Mouse (Mus musculus) liver, postnatal 0 days (tissue): ENCODE results near the gene Cox10. TPM values are rescaled to one million over a fixed set of nuclear protein-coding genes. Genes with fewer than 3 reads are reported as not detected.
A peak's percentile ranks its signal among the peaks of the same experiment; 100 is the strongest.

Source experiments
- ATAC-seq: fragments of 200-750 bp; cut with Nextera tagmentation; 2 replicates; pipeline ENCODE4 v1.8.0; 2017; ENCODE audit warnings: mild to moderate bottlenecking, moderate library complexity
- DNase-seq: peaks from one replicate; pipeline ENCODE4 v3.0.0-alpha.2; 2016
- H3K27ac ChIP-seq: fragments of 300-500 bp; sonication (generic); 2 replicates; pipeline ENCODE4 v1.5.1; 2014; ENCODE audit warnings: antibody characterized with exemption, moderate library complexity, mild to moderate bottlenecking, low read depth
- H3K27me3 ChIP-seq: fragments of 300-500 bp; sonication (generic); 2 replicates; pipeline ENCODE4 v1.6.1; 2014; ENCODE audit warnings: low read length, control low read depth, mixed read lengths; ENCODE audit not compliant: insufficient read depth
- H3K36me3 ChIP-seq: fragments of 300-500 bp; sonication (generic); replicated peaks from 2 replicates; pipeline ENCODE4 v1.6.1; 2014; ENCODE audit warnings: mild to moderate bottlenecking, control low read depth, low read length, moderate library complexity, mixed read lengths; ENCODE audit not compliant: insufficient read depth
- H3K4me1 ChIP-seq: fragments of 300-500 bp; sonication (generic); 2 replicates; pipeline ENCODE4 v1.6.1; 2014; ENCODE audit warnings: antibody characterized with exemption, mild to moderate bottlenecking, control low read depth; ENCODE audit not compliant: insufficient read depth
- H3K4me2 ChIP-seq: fragments of 300-500 bp; sonication (generic); 2 replicates; pipeline ENCODE4 v1.6.1; 2014; ENCODE audit warnings: low read depth, mild to moderate bottlenecking, low read length, moderate library complexity, mixed read lengths
- H3K4me3 ChIP-seq: fragments of 300-500 bp; sonication (generic); 2 replicates; pipeline ENCODE4 v1.5.1; 2014; ENCODE audit warnings: low read depth, low read length
- H3K9ac ChIP-seq: fragments of 300-500 bp; sonication (generic); replicated peaks from 2 replicates; pipeline ENCODE4 v1.6.1; 2014; ENCODE audit warnings: mild to moderate bottlenecking, moderate library complexity
- H3K9me3 ChIP-seq: fragments of 300-500 bp; sonication (generic); 2 replicates; pipeline ENCODE4 v1.6.1; 2016; ENCODE audit warnings: mild to moderate bottlenecking, control low read depth, low read length, mixed read lengths
- CTCF ChIP-seq: sonication (generic); IDR thresholded peaks from 2 replicates; pipeline ENCODE4 v1.5.1; 2016; ENCODE audit warnings: antibody characterized with exemption, low read depth
- EP300 ChIP-seq: IDR thresholded peaks from 2 replicates; pipeline ENCODE4 v1.6.1; 2016; ENCODE audit warnings: antibody characterized with exemption, low read depth, mild to moderate bottlenecking
- WGBS: fragments of 180-500 bp; shearing (Covaris S2); extraction: QIAGEN DNeasy Blood & Tissue Kit; methylation state at CpG from one replicate; pipeline ENCODE4 v1.1.7; 2014; ENCODE audit not compliant: insufficient replicate concordance; 5-methylcytosine and 5-hydroxymethylcytosine counted together
- polyA plus RNA-seq: library from polyadenylated mRNA; unstranded; fragments of >200 nt; fragmentation: Nextera tagmentation; extraction: Ambion mirVana; gene quantifications from 2 replicates; pipeline ENCODE4 v1.2.1, GENCODE M21; 2015

Gene Cox10
- polyA plus RNA-seq, 1 experiment from 2014 or later = 13.1 TPM

GRCm38 (mm10) chr11:64018165-64018564, 61.1 kb downstream of the Cox10 start:
- H3K27me3 ChIP-seq = no peaks in the 10 kb centered on the region
- DNase-seq (no peak), ATAC-seq (no peak)
- H3K4me3 ChIP-seq = no peak overlapping the region
- WGBS = 63% methylated on average over 5 of the region's 5 CpGs
- no peaks in the 10 kb centered on the region for H3K9me3 ChIP-seq
- no peaks in the 10 kb centered on the region for H3K4me1 ChIP-seq
- no peak for TF ChIP-seq CTCF
- TF ChIP-seq EP300 = no peak
- no peak overlapping the region for H3K4me2 ChIP-seq
- H3K9ac ChIP-seq = no peak overlapping the region
- H3K27ac ChIP-seq = no peak overlapping the region
- no peaks in the 10 kb centered on the region for H3K36me3 ChIP-seq

GRCm38 (mm10) chr11:64015309-64015708, 64.0 kb downstream of the Cox10 start:
- H3K9me3 ChIP-seq = no peaks in the 10 kb centered on the region
- DNase-seq (no peak), ATAC-seq (no peak)
- H3K27me3 ChIP-seq = no peaks in the 10 kb centered on the region
- H3K4me3 ChIP-seq = no peak overlapping the region
- H3K36me3 ChIP-seq = no peaks in the 10 kb centered on the region
- no peak overlapping the region for H3K27ac ChIP-seq
- H3K9ac ChIP-seq = no peak overlapping the region
- 52% methylated on average over 6 of the region's 6 CpGs for WGBS
- H3K4me1 ChIP-seq = no peaks in the 10 kb centered on the region
- no peak overlapping the region for H3K4me2 ChIP-seq
- no peak for TF ChIP-seq CTCF
- no peak for TF ChIP-seq EP300

- Histone ChIP-seq H3K4me3 (no peak overlapping the region), H3K4me2 (peak overlapping the region; percentile 40), H3K36me3 (no peaks in the 10 kb centered on the region), H3K9me3 (no peaks in the 10 kb centered on the region), H3K9ac (no peak overlapping the region), H3K4me1 (no peaks in the 10 kb centered on the region), H3K27ac (peak overlapping the region; percentile 39; the same call in 1 of the 2 replicates), H3K27me3 (no peaks in the 10 kb centered on the region)
- DNase-seq (peak; percentile 54), ATAC-seq (peak; percentile 97)
- WGBS = 38% methylated on average over 22 of the region's 22 CpGs
- peak; percentile 90 for TF ChIP-seq EP300
- TF ChIP-seq CTCF = no peak
Measured at GRCm38 (mm10) chr11:64010724-64011496, 68.4 kb downstream of the Cox10 start.

GRCm38 (mm10) chr11:64004152-64004551, 75.1 kb downstream of the Cox10 start:
- Histone ChIP-seq H3K27ac (no peak overlapping the region), H3K4me3 (no peak overlapping the region), H3K9ac (no peak overlapping the region), H3K36me3 (no peaks in the 10 kb centered on the region), H3K4me2 (no peak overlapping the region), H3K27me3 (no peaks in the 10 kb centered on the region), H3K4me1 (no peaks in the 10 kb centered on the region; the same call in 1 of the 2 replicates), H3K9me3 (no peaks in the 10 kb centered on the region)
- DNase-seq (no peak), ATAC-seq (no peak)
- TF ChIP-seq EP300 = no peak
- TF ChIP-seq CTCF = no peak
- WGBS = 96% methylated on average over 4 of the region's 4 CpGs

- TF ChIP-seq EP300 = no peak
- TF ChIP-seq CTCF = no peak
- Histone ChIP-seq H3K27ac (no peak overlapping the region), H3K4me1 (no peaks in the 10 kb centered on the region; the same call in 1 of the 2 replicates), H3K9me3 (no peaks in the 10 kb centered on the region), H3K4me2 (no peak overlapping the region), H3K36me3 (no peaks in the 10 kb centered on the region), H3K9ac (no peak overlapping the region), H3K4me3 (no peak overlapping the region), H3K27me3 (no peaks in the 10 kb centered on the region)
- 0 out of 2 replicates have a peak, but pooled peaks have one; percentile 17 for ATAC-seq
- no peak for DNase-seq
- 67% methylated on average over 3 of the region's 3 CpGs for WGBS
Measured at GRCm38 (mm10) chr11:64003484-64003883, 75.8 kb downstream of the Cox10 start.

- Histone ChIP-seq H3K4me1 (no peaks in the 10 kb centered on the region; the same call in 1 of the 2 replicates), H3K4me3 (no peak overlapping the region), H3K4me2 (no peak overlapping the region), H3K9ac (no peak overlapping the region), H3K9me3 (no peaks in the 10 kb centered on the region), H3K27ac (no peak overlapping the region), H3K36me3 (no peaks in the 10 kb centered on the region), H3K27me3 (no peaks in the 10 kb centered on the region)
- DNase-seq = no peak
- no peak for TF ChIP-seq EP300
- no peak for TF ChIP-seq CTCF
- 58% methylated on average over 2 of the region's 2 CpGs for WGBS
- peak; percentile 41 for ATAC-seq
Measured at GRCm38 (mm10) chr11:64002629-64003028, 76.6 kb downstream of the Cox10 start.
